Mouse (Mus musculus) hindbrain, embryonic 16.5 days (tissue): ENCODE measurements around the gene Vps39. TPM values are rescaled to one million over a fixed set of nuclear protein-coding genes. Genes with fewer than 3 reads are reported as not detected.

Experiments used
- ATAC-seq: fragments of 200-750 bp; cut with Nextera tagmentation; 2 replicates; pipeline ENCODE4 v1.8.0; 2017; ENCODE audit warnings: moderate TSS enrichment, moderate library complexity
- H3K27ac ChIP-seq: fragments of 300-500 bp; sonication (generic); 2 replicates; pipeline ENCODE4 v1.5.1; 2014; ENCODE audit warnings: low read depth, mild to moderate bottlenecking, control low read depth, low read length, moderate library complexity
- H3K27me3 ChIP-seq: fragments of 300-500 bp; sonication (generic); replicated peaks from 2 replicates; pipeline ENCODE4 v1.6.1; 2014; ENCODE audit warnings: low read length; ENCODE audit not compliant: control insufficient read depth, insufficient read depth
- H3K36me3 ChIP-seq: fragments of 300-500 bp; sonication (generic); 2 replicates; pipeline ENCODE4 v1.6.1; 2014; ENCODE audit warnings: mild to moderate bottlenecking, low read length, moderate library complexity, mixed read lengths; ENCODE audit not compliant: control insufficient read depth, insufficient read depth
- H3K4me1 ChIP-seq: fragments of 300-500 bp; sonication (generic); 2 replicates; pipeline ENCODE4 v1.6.1; 2014; ENCODE audit warnings: low read depth, low read length; ENCODE audit not compliant: control insufficient read depth, insufficient read depth
- H3K4me2 ChIP-seq: fragments of 300-500 bp; sonication (generic); 2 replicates; pipeline ENCODE4 v1.6.1; 2014; ENCODE audit warnings: mild to moderate bottlenecking, low read length, control low read depth, moderate library complexity
- H3K4me3 ChIP-seq: fragments of 300-500 bp; sonication (generic); 2 replicates; pipeline ENCODE4 v1.5.1; 2014; ENCODE audit warnings: mild to moderate bottlenecking, low read length, control low read depth, moderate library complexity
- H3K9ac ChIP-seq: fragments of 300-500 bp; sonication (generic); 2 replicates; pipeline ENCODE4 v1.6.1; 2014; ENCODE audit warnings: low read depth, mild to moderate bottlenecking, control low read depth, low read length, moderate library complexity
- H3K9me3 ChIP-seq: fragments of 300-500 bp; sonication (generic); 2 replicates; pipeline ENCODE4 v1.6.1; 2014; ENCODE audit warnings: mild to moderate bottlenecking, low read length, moderate library complexity; ENCODE audit not compliant: control insufficient read depth
- WGBS: fragments of 180-500 bp; shearing (Covaris S2); extraction: QIAGEN DNeasy Blood & Tissue Kit; methylation state at CpG from one replicate; pipeline ENCODE4 v1.1.7; 2014; 5-methylcytosine and 5-hydroxymethylcytosine counted together
- polyA plus RNA-seq: library from polyadenylated mRNA; unstranded; fragments of >200 nt; fragmentation: Nextera tagmentation; extraction: Ambion mirVana; gene quantifications from 2 replicates; pipeline ENCODE4 v1.2.1, GENCODE M21; 2015

Gene Vps39
- polyA plus RNA-seq, 1 experiment from 2014 or later: 43.0 TPM

- no peak overlapping the region for H3K9ac ChIP-seq
- no peak overlapping the region for H3K4me3 ChIP-seq
- no peaks in the 10 kb centered on the region for H3K9me3 ChIP-seq
- no peak overlapping the region for H3K27ac ChIP-seq
- no peak overlapping the region for H3K4me2 ChIP-seq
- H3K4me1 ChIP-seq: no peaks in the 10 kb centered on the region
- no peak for ATAC-seq
- no peaks in the 10 kb centered on the region for H3K27me3 ChIP-seq
- no peaks in the 10 kb centered on the region for H3K36me3 ChIP-seq
Measured at GRCm38 (mm10) chr2:120284705-120285104, 68.2 kb downstream of the Vps39 start.

DNA sequence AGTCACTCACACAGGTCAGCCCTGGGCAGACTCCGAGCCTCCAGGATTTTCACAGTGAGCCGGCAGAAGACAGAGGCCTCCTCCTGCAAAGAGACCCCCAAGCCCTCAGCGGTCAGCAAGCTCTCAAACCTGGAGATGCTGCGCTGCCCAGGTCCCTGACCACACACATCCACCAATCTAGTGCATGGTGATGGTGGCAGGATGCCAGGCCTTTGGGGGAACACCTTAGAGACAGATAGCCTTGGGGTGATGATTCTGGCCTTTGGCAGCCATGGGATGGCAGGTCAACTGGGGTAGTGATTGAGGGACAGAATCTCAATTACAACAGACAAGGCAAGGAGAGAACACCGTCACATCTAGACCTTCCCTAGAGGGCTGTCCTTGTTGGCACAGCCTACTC is 68.8 kb downstream of the Vps39 start:
- 85% methylated on average over 5 of the region's 5 CpGs for WGBS
- Histone ChIP-seq H3K9me3 (no peaks in the 10 kb centered on the region), H3K27me3 (no peaks in the 10 kb centered on the region), H3K27ac (no peak overlapping the region), H3K4me2 (no peak overlapping the region), H3K9ac (no peak overlapping the region), H3K4me3 (no peak overlapping the region), H3K4me1 (no peaks in the 10 kb centered on the region), H3K36me3 (no peaks in the 10 kb centered on the region)
- no peak for ATAC-seq

- H3K9me3 ChIP-seq: no peaks in the 10 kb centered on the region
- no peak for ATAC-seq
- H3K27me3 ChIP-seq: no peaks in the 10 kb centered on the region
- H3K9ac ChIP-seq: no peak overlapping the region
- H3K4me2 ChIP-seq: no peak overlapping the region
- H3K4me3 ChIP-seq: no peak overlapping the region
- H3K4me1 ChIP-seq: no peaks in the 10 kb centered on the region
- WGBS: 70% methylated on average over 6 of the region's 6 CpGs
- H3K27ac ChIP-seq: no peak overlapping the region
- H3K36me3 ChIP-seq: no peaks in the 10 kb centered on the region
Measured at GRCm38 (mm10) chr2:120283550-120283949, 69.4 kb downstream of the Vps39 start.

DNA sequence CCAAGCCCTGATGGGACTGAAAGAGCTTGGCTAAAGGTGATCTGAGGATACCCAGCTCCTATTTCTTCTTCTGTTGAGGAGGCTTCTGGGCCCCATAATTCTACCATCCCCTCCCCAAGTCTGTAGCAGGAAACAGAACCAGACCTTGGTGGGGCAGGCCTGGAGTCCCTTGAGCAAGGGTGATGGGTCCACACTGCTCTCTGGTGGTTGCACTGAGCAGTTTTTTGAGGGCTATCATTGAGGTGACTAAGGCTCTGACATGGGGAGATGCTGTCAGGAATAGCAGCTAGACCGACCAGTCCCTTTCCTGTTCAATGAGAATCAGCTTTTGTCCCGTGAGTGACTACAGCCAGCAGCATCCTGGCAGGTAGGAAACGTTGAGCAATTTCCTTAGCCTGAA is 71.7 kb downstream of the Vps39 start:
- Histone ChIP-seq H3K4me1 (no peaks in the 10 kb centered on the region), H3K9ac (no peak overlapping the region), H3K36me3 (no peaks in the 10 kb centered on the region), H3K4me2 (no peak overlapping the region), H3K9me3 (no peaks in the 10 kb centered on the region), H3K27ac (no peak overlapping the region), H3K27me3 (no peaks in the 10 kb centered on the region), H3K4me3 (no peak overlapping the region)
- 75% methylated on average over 3 of the region's 3 CpGs for WGBS
- no peak for ATAC-seq

GRCm38 (mm10) chr2:120279961-120280360 is 73.0 kb downstream of the Vps39 start:
- H3K9ac ChIP-seq: no peak overlapping the region
- WGBS: 18% methylated on average over 8 of the region's 8 CpGs
- H3K27ac ChIP-seq: no peak overlapping the region
- H3K4me1 ChIP-seq: no peaks in the 10 kb centered on the region
- no peak overlapping the region for H3K4me2 ChIP-seq
- no peaks in the 10 kb centered on the region for H3K27me3 ChIP-seq
- no peaks in the 10 kb centered on the region for H3K36me3 ChIP-seq
- no peak for ATAC-seq
- no peaks in the 10 kb centered on the region for H3K9me3 ChIP-seq
- no peak overlapping the region for H3K4me3 ChIP-seq

GRCm38 (mm10) chr2:120276951-120277350 is 76.0 kb downstream of the Vps39 start:
- no peak overlapping the region for H3K4me3 ChIP-seq
- no peak for ATAC-seq
- no peaks in the 10 kb centered on the region for H3K36me3 ChIP-seq
- whole genome bisulfite sequencing: 71% methylated on average over 4 of the region's 4 CpGs
- no peak overlapping the region for H3K4me2 ChIP-seq
- no peak overlapping the region for H3K27ac ChIP-seq
- H3K4me1 ChIP-seq: no peaks in the 10 kb centered on the region
- H3K27me3 ChIP-seq: no peaks in the 10 kb centered on the region
- H3K9ac ChIP-seq: no peak overlapping the region
- 0 out of 2 replicates have a peak, but pooled peaks cover 2% of the 10 kb centered on the region for H3K9me3 ChIP-seq

DNA sequence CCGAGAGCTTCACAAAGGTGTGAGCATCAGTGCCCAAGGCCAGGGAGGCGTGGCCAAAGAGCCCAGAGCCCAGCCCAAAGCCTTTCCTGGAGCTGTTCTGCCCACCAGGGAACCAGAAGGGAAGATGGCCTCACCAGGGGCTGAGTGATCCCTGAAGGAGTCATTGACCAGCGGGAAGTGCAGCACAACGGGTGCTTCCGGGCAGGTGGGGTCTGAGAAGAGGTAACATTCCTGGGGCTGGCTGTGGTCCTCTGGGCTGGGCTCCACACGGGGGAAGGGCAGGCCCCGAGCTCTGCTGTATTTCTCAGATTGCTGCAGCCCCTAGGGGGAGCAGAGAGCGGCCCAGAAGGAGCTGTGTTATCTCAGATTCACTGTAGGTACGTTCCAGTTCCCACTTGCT is 84.3 kb downstream of the Vps39 start:
- WGBS: 7% methylated on average over 9 of the region's 9 CpGs
- 0 out of 2 replicates have a peak, but pooled peaks cover 2% of the 10 kb centered on the region for H3K9me3 ChIP-seq
- no peaks in the 10 kb centered on the region for H3K36me3 ChIP-seq
- no peak overlapping the region for H3K4me2 ChIP-seq
- no peak overlapping the region for H3K9ac ChIP-seq
- no peaks in the 10 kb centered on the region for H3K4me1 ChIP-seq
- no peak overlapping the region for H3K4me3 ChIP-seq
- no peak for ATAC-seq
- no peak overlapping the region for H3K27ac ChIP-seq
- H3K27me3 ChIP-seq: no peaks in the 10 kb centered on the region

Other genes with a start within 250 kb of the Vps39 start
- 19.2 and 20.7 TPM in 2 replicates for gene Ehd4, start 198.5 kb downstream of the Vps39 start, polyA plus RNA-seq
- 5.1 and 5.7 TPM in 2 replicates for gene Pla2g4e, start 107.8 kb downstream of the Vps39 start, polyA plus RNA-seq
- 0.09 TPM in 1 of 2 replicates, not detected in the other for gene Pla2g4d, start 63.9 kb downstream of the Vps39 start, polyA plus RNA-seq
- gene Pla2g4f, start 39.0 kb downstream of the Vps39 start, polyA plus RNA-seq: not detected in 2 replicates
- gene Ganc, start 50.8 kb upstream of the Vps39 start, polyA plus RNA-seq: 10.2 and 11.4 TPM in 2 replicates
- 6.3 and 7.2 TPM in 2 replicates for gene Tmem87a, start 51.0 kb upstream of the Vps39 start, polyA plus RNA-seq
- 0.54 and 0.79 TPM in 2 replicates for gene Capn3, start 102.9 kb upstream of the Vps39 start, polyA plus RNA-seq
- 31.7 and 33.1 TPM in 2 replicates for gene Zfp106, start 210.7 kb upstream of the Vps39 start, polyA plus RNA-seq
- 18.4 and 19.9 TPM in 2 replicates for gene Snap23, start 214.5 kb upstream of the Vps39 start, polyA plus RNA-seq